Comparison of ENCODE assay signal across 11 mouse cellular contexts in genomic region chr11:113109096-113109495, GRCm38 (mm10).
"Had no signal": no experiment of that assay in that cellular context is flagged by ENCODE, and none has a peak within 500 bp of the region (broad histone marks: within the 10 kb centered on the region; RNA-seq: fewer than 3 reads in every experiment).

No protein-coding gene starts in this region.

- H3K9me3 ChIP-seq: limb, embryonic 10.5 days; liver, embryonic 15.5 days had no signal

- DNase-seq: kidney, adult 18-20 months; kidney, postnatal 14 days; lung, embryonic 14.5 days; lung, postnatal 14 days; midbrain, embryonic 14.5 days; thymus, postnatal 14 days had no signal

- H3K27me3 ChIP-seq: liver, embryonic 15.5 days had no signal

- H3K4me3 ChIP-seq: left cerebral cortex, adult 2 months; limb, embryonic 10.5 days; liver, embryonic 15.5 days had no signal

- H3K9ac ChIP-seq: liver, embryonic 15.5 days; lung, embryonic 14.5 days had no signal

- H3K27ac ChIP-seq: left cerebral cortex, adult 2 months; limb, embryonic 10.5 days; liver, embryonic 15.5 days; stomach, postnatal 0 days had no signal

- H3K4me1 ChIP-seq: liver, embryonic 15.5 days had no signal

- H3K4me2 ChIP-seq: liver, embryonic 11.5 days; liver, embryonic 15.5 days; lung, embryonic 14.5 days had no signal

- H3K36me3 ChIP-seq: limb, embryonic 10.5 days; liver, embryonic 15.5 days had no signal
